Mouse (Mus musculus) kidney, postnatal 14 days (tissue): ENCODE data around the gene Gstm4.
"Not testable (repeated sequence)": the region's sequence is repeated elsewhere in the genome, so short reads cannot be mapped to it uniquely, and the experiment has no call there.

Experiments
- DNase-seq: peaks from one replicate; pipeline ENCODE4 v3.0.0; 2022; ENCODE audit warnings: mixed read lengths

Gstm4 gene

GRCm38 (mm10) chr3:108014974-108015346, 29.7 kb downstream of the Gstm4 start:
- DNase-seq = no peak

- no peak for DNase-seq
These were observed 30.4 kb downstream of the Gstm4 start for GRCm38 (mm10) chr3:108014098-108014973.

- DNase-seq = peak; percentile 73
These were observed 31.3 kb downstream of the Gstm4 start for GRCm38 (mm10) chr3:108013331-108013871.

- DNase-seq = no peak
These were observed 33.1 kb downstream of the Gstm4 start for GRCm38 (mm10) chr3:108011558-108011957.

GRCm38 (mm10) chr3:108010286-108010685, 34.4 kb downstream of the Gstm4 start:
- DNase-seq = no peak

GRCm38 (mm10) chr3:108002021-108002420, 42.7 kb downstream of the Gstm4 start:
- no peak for DNase-seq

- no peak for DNase-seq
These were observed 45.2 kb downstream of the Gstm4 start for GRCm38 (mm10) chr3:107999491-107999890.

- DNase-seq = no peak
These were observed 46.1 kb downstream of the Gstm4 start for GRCm38 (mm10) chr3:107998591-107998990.

GRCm38 (mm10) chr3:107996576-107996975, 48.1 kb downstream of the Gstm4 start:
- no peak for DNase-seq

GRCm38 (mm10) chr3:107995974-107996373, 48.7 kb downstream of the Gstm4 start:
- DNase-seq = not testable (repeated sequence)
